Mouse (Mus musculus) right cerebral cortex, postnatal 10 days (tissue): ENCODE data around the gene Gm14305.
A peak's percentile ranks its signal among the peaks of the same experiment; 100 is the strongest.
"Not testable (repeated sequence)": the region's sequence is repeated elsewhere in the genome, so short reads cannot be mapped to it uniquely, and the experiment has no call there.

Source experiments
- DNase-seq, 2 experiments: peaks; one replicate each; pipeline ENCODE4 v3.0.0; 2021; ENCODE audit warnings: low spot score in 2 of 2

The Gm14305 gene

GRCm38 (mm10) chr2:176708051-176708450, at the start of gene Gm14305:
Gm14305 (plus strand) TSS chr2:176708328.
- peak in 1 of 2 experiments; percentile 33 for DNase-seq

- DNase-seq, result not testable (repeated sequence)
These were observed 37.9 kb upstream of the Gm14305 start, which contains the start of gene Zfp973 for GRCm38 (mm10) chr2:176670222-176670621. Zfp973 (plus strand) TSS chr2:176670522.
